Mouse (Mus musculus) right cerebral cortex, postnatal 25 days (tissue): ENCODE measurements at regions not wholly inside any gene's neighbourhood (a gene's known extent, or its start where the extent isn't known, plus 50 kb on each side); places are given as distances from the start of the nearest gene placed in this dataset.

ENCODE experiments used
- DNase-seq: peaks from one replicate; pipeline ENCODE4 v3.0.0; 2022

GRCm38 (mm10) chr13:44581947-44582766 lies 147.1 kb upstream of the Jarid2 start:
- DNase-seq, result no peak

DNA sequence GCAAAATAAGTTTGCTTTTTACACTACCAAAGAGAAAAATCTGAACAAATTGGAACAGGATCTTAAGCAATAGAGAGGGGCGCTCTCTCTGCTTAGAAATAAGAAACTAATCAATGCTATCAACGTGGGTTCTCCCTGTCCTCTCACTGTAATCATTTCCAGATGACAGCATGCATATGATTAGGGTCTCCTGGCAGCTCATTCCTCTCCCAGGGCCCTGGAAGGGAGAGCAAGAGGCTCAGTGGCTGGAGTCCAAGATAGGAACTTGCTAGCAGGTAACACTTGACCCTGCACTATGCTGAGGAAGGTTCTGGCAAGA lies 146.5 kb upstream of the Jarid2 start:
- DNase-seq, result no peak

GRCm38 (mm10) chr13:44583614-44584013 lies 145.7 kb upstream of the Jarid2 start:
- DNase-seq, result no peak

GRCm38 (mm10) chr13:44584151-44584550 lies 145.1 kb upstream of the Jarid2 start:
- no peak for DNase-seq

DNA sequence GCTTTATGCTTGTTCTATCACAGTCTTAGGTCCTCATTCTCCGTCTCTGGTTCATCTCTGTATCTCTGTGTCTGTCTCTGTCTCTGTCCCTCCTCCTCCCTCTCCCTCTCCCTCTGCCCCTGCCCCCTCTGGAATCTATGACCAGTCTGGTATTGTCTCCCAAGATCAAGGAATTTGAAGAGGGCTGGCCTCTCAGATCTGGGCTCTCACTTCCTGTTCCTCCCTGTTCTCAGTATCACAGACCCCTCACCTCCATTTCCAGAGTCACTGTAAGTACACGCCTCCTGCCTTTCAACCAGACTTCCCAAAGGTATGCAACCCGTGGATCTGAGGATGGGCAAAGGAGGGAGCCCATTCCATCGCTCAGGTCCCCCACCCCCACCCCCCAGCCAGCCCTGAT lies 144.7 kb upstream of the Jarid2 start:
- no peak for DNase-seq

DNA sequence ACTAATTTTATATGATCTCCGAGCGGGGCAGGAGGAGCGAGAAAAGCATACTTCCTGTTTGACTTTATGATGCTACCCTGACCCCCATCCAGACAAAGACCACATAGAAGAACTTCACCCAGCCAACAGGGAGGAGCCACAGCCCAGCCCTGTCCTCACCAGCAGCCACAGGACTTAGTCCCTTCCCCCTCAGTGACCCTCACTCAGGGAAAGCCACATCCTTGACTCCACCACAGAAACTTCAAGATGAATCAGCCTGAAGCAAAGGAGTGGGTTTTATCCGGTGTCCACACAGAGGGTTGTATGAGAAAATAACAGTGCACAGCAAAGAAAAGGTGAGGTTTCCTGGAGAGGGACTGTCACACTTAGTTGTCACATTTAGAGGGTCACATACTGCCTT lies 141.4 kb upstream of the Jarid2 start:
- no peak for DNase-seq

GRCm38 (mm10) chr13:44594645-44595044 lies 134.6 kb upstream of the Jarid2 start:
- no peak for DNase-seq

- no peak for DNase-seq
Observed at GRCm38 (mm10) chr13:44597666-44598065, 131.6 kb upstream of the Jarid2 start.

- DNase-seq, result no peak
Observed at GRCm38 (mm10) chr13:44601024-44601423, 128.2 kb upstream of the Jarid2 start.

DNA sequence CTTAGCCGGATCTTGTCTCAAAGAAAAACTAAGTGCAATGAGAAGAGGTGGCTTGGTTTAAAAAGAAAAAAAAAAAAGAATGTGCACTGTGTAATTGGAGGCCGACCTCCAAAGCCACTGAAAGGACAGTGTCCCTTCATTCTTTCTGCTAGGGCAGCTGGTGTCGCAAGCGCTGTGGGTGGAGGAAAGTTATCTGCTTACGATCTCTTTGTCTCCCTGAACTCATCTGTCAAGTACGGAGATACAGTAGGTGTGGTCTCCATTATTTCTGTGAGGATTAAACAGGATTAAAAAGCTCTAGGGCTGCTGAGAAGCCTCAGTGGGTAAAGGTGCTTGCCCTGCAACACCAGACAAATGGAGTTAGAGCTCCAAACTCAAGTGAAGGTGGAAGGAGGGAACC lies 126.6 kb upstream of the Jarid2 start:
- no peak for DNase-seq

DNA sequence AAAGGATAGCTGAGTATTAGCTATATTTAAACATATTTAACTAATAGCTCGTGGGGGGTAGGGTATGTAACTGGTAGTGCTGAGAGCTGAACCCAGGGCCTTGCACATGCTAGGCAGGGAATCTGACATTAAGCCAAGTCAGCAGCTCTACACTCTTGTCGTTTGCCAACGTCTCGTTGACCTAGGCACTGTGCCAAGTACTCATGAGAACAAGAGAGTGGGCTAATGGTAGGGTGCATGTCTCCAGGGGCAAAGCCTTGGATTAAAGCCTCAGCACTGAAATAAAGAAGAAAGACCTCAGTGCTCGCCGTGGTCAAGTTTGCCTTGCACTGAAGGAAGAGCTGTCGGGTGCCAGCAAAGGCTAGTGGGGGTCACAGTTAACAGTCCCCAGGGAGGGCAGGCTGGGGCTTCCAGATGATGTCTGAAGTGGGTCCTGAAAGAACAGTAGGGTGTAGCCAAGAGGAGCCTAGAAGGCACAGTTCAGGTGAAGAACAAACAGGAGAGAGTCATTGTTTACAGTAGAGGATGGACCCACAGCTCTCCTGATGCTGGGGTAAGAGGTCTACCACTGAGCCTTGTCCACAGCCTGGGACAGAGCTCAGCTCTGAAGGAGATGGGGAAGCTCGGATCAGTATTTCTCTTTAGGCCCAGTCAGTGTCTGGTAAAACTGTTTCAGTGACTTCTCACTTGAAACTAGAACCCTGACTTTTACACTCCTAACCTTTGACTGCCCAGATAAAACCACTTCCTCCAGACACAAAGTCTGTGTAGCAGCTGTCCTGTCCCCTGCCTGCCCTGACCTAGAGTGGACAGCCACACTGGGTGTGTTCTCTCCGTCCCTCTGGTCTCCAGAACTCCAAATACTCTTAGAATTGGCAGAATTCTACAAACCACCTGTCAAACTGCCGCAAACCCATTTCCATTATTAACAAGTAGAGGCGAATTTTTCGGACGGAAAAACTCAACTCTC lies 121.7 kb upstream of the Jarid2 start:
- no peak for DNase-seq

DNA sequence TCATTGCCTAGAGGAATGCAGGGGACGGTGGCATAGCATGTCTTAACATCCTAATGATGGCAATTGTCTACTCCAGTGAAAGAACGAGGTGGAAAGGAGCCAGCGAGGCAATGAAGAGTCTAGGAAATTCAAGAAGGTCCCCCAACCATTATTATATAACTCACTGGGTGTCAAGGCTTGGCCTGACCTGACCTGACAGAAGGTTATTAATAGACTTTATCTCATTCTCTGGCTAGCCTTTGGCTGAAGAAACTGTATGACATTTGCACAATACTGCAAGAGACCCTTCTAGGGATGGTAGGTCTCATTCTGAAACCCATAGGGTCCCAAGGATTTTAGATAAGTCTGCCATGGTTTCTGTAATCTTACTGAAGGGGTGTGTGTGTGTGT lies 121.0 kb upstream of the Jarid2 start:
- no peak for DNase-seq

GRCm38 (mm10) chr13:44608681-44609335 lies 120.5 kb upstream of the Jarid2 start:
- DNase-seq, result no peak

DNA sequence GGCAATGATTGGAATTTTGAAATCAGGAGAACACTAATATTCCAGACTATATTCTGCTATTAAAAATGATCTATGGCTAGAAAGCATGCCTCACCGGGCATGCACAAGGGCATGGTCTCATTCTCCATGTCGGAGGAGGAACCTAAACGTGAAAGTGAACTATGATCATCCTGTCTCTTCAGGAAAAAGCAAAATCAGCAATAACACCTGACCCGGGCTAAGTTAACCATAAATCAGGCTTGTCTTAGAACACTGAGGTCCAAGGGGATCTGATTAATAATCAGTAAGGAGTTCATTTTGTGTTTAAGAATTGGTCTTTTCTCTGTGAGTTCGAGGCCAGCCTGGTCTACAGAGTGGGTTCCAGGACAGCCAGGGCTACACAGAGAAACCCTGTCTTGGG lies 119.7 kb upstream of the Jarid2 start:
- DNase-seq, result no peak

DNA sequence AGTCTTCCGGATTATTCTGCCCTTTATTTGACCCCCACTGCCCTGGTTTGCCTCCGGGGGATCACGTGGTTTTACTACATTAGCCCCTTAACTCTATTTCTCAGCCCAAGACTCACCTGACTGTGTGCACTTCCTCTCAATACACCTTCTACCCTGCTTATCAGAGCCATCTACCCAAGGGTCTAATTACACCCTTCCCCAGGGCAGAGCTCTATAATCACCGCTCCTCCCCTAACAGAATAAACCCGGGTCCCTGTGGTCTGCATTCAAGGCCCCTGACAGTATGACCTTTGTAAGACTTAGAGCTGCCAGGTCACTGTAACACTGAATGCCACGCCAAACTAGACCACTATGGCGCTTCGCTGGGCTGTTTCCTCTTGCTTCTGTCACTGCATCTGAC lies 113.6 kb upstream of the Jarid2 start:
- DNase-seq, result no peak

DNA sequence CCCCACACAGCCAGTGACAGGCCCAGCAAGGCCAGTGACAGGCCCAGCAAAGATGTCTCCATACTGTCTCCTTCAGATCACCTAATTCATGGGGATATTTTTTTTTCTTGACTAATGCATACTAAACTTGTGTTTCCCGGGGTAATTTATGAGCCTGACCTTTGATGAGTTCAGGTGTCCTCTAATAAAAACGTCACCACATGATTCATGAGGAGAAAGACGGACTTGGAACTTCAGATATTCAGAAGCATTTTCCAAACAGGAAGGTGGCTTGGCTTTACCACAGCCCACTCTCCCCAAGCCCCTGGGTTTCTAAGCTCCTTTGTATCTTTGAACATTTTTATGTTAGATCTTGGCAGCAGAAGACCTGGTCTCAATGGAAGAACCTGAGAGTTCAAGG lies 110.9 kb upstream of the Jarid2 start:
- DNase-seq, result no peak

GRCm38 (mm10) chr13:44622661-44623355 lies 106.5 kb upstream of the Jarid2 start:
- DNase-seq, result no peak

DNA sequence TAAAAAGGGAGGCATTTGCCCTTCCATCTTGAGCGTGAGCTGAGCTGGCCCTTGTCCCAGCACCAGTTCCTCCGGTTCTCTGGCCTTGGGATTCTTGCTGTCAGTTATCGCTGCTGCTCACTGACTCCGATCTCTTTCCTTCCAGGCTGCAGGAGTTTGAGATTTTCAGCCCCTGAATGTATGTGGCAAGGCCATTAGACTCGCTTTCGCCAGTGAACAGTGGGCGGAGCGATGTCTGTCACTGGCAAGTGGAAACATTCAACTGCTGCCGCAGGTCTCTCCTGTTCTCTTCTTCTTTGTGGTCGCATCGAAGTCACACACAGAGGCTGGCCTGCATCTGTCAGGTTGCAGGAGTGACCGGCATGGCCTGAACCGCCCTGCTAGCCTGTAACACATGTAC lies 104.6 kb upstream of the Jarid2 start:
- no peak for DNase-seq

GRCm38 (mm10) chr13:44625792-44626191 lies 103.5 kb upstream of the Jarid2 start:
- no peak for DNase-seq

GRCm38 (mm10) chr13:44626806-44627205 lies 102.5 kb upstream of the Jarid2 start:
- no peak for DNase-seq

GRCm38 (mm10) chr13:44630061-44630460 lies 99.2 kb upstream of the Jarid2 start:
- no peak for DNase-seq

DNA sequence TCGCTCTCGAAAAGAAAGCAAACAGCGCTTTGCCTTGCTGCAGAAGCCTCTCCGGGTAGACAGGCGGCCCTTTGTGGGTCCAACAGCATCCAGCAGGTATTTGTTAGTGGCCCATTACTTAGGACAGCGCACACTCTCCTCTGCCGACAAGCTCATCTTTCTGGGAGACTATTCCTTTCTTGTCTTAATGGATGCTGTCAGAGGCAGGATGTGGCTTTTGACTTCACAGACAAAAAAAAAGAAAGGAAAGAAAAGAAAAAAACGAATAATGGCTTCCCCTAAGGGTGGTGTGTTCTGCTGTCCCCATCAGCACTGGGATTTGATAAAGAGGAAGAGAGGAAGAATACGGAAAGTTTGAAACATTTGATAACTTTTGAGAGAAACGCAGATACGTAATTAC lies 94.7 kb upstream of the Jarid2 start:
- DNase-seq, result no peak
